29 mouse cellular contexts compared by ENCODE assay signal in the genomic region with DNA sequence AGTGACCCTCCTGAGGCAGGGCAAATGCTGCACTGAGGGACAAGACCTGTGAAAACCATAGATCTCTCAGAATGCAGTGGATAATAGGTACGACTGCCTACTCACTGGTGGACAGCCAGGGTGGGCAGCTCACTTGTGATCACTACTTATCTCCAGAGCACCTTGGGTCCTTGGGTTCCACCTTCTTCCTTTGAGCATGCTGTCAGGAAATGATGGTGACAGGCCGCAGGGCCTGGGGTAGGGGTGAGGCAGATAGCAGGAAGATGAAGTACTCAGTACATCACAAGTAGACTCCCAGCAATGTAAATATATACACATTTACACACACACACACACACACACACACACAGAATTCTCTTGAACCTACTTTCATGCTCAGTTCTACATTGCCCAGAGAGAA. TPM values are rescaled to one million over a fixed set of nuclear protein-coding genes. Genes with fewer than 3 reads are reported as not detected.
"Had no signal": no experiment of that assay in that cellular context is flagged by ENCODE, and none has a peak within 500 bp of the region (broad histone marks: within the 10 kb centered on the region; RNA-seq: fewer than 3 reads in every experiment).

No protein-coding gene starts in this region.

- DNase-seq: kidney, adult 11 months; kidney, adult 8-10 months; kidney, postnatal 10 days; kidney, postnatal 36 days; left cerebral cortex, postnatal 4 days; lung, adult 18-20 months; lung, postnatal 10 days; lung, postnatal 36 days; retina, postnatal 1 day; right cerebral cortex, postnatal 25 days; spleen, adult 18-20 months; thymus, adult 18-20 months; thymus, postnatal 36 days had no signal

- H3K9me3 ChIP-seq: kidney, embryonic 15.5 days; limb, embryonic 12.5 days; limb, embryonic 15.5 days; lung, embryonic 15.5 days; midbrain, embryonic 12.5 days; neural tube, embryonic 13.5 days; stomach, embryonic 15.5 days had no signal

- ATAC-seq: midbrain, embryonic 16.5 days had no signal

- H3K27me3 ChIP-seq: stomach, embryonic 15.5 days had no signal

- H3K36me3 ChIP-seq: kidney, embryonic 15.5 days; limb, embryonic 12.5 days; limb, embryonic 15.5 days; lung, embryonic 15.5 days; midbrain, embryonic 12.5 days; neural tube, embryonic 13.5 days; stomach, embryonic 15.5 days had no signal

- H3K4me2 ChIP-seq: kidney, embryonic 15.5 days; limb, embryonic 12.5 days; limb, embryonic 15.5 days; lung, embryonic 15.5 days; midbrain, embryonic 12.5 days; neural tube, embryonic 13.5 days; stomach, embryonic 15.5 days had no signal

- H3K4me1 ChIP-seq: kidney, embryonic 15.5 days; limb, embryonic 12.5 days; limb, embryonic 15.5 days; lung, embryonic 15.5 days; midbrain, embryonic 12.5 days; neural tube, embryonic 13.5 days; stomach, embryonic 15.5 days had no signal

- H3K4me3 ChIP-seq: kidney, embryonic 15.5 days; limb, embryonic 12.5 days; limb, embryonic 15.5 days; lung, embryonic 15.5 days; midbrain, embryonic 12.5 days; myocyte; neural tube, embryonic 13.5 days; stomach, embryonic 15.5 days had no signal

- H3K9ac ChIP-seq: kidney, embryonic 15.5 days; limb, embryonic 12.5 days; limb, embryonic 15.5 days; liver, embryonic 14.5 days; lung, embryonic 15.5 days; midbrain, embryonic 12.5 days; neural tube, embryonic 13.5 days; stomach, embryonic 15.5 days had no signal

- H3K27ac ChIP-seq: kidney, embryonic 15.5 days; limb, embryonic 12.5 days; limb, embryonic 15.5 days; liver, embryonic 14.5 days; lung, embryonic 15.5 days; midbrain, embryonic 12.5 days; neural tube, embryonic 13.5 days; stomach, embryonic 15.5 days had no signal

RNA-seq across cellular contexts. Expression of gene Nrip3, which starts 6.0 kb away (rescaled TPM):
- total RNA-seq: monocyte, adult 5-6 weeks had no signal

RNA-seq across cellular contexts. Expression of gene Ascl3, which starts 56.3 kb away (rescaled TPM):
- total RNA-seq: layer of hippocampus, adult 8-10 months; layer of hippocampus, postnatal 10 days; left cerebral cortex, adult 8-10 months; left cerebral cortex, postnatal 14 days; left cerebral cortex, postnatal 4 days; neutrophil, adult 5-6 weeks had no signal
- polyA plus RNA-seq: kidney, embryonic 15.5 days; limb, embryonic 12.5 days; limb, embryonic 15.5 days; liver, embryonic 14.5 days; midbrain, embryonic 12.5 days had no signal
